ENCODE assay signal across 9 mouse cellular contexts in the genomic region with DNA sequence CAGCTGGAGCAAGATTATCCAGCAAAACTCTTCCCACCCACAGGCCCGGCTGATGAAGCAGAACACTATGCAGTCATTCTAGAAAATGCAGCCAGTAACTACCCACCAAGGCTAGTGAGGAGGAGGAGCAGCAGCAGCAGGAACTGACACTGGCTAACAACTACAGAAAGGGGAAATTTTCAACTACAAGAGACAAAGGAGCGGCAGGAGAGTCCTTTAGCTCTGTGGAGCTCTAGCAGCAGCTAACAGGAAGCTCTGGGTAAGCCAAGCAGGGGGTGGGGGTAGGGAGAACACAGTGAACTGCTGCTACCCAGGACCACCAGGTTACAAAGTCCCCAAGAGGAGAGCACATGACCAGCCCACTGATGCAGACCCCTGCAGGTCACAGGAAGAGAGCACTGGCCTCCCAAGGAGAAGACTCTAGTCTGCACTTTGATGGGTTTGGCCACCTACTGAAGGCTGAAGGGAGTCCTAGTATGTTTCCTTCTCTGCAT. TPM values are rescaled to one million over a fixed set of nuclear protein-coding genes. Genes with fewer than 3 reads are reported as not detected.
DNase-seq lines count a peak whose midpoint lies in the region; ATAC-seq and TF ChIP-seq lines count a peak whose summit lies in the region.
"Had no signal": no experiment of that assay in that cellular context is flagged by ENCODE, and none has a peak within 500 bp of the region (broad histone marks: within the 10 kb centered on the region; RNA-seq: fewer than 3 reads in every experiment).

No protein-coding gene starts in this region.

- WGBS in hindbrain, embryonic 13.5 days: 16% methylated on average over 2 of the region's 2 CpGs
- WGBS in neural tube, embryonic 11.5 days: 12% methylated on average over 2 of the region's 2 CpGs

- H3K4me2 ChIP-seq in hindbrain, embryonic 13.5 days: no peak overlapping the region
- no peak overlapping the region for H3K4me2 ChIP-seq in neural tube, embryonic 11.5 days (ENCODE audit: low read depth)

- no peaks in the 10 kb centered on the region for H3K36me3 ChIP-seq in hindbrain, embryonic 13.5 days
- no peaks in the 10 kb centered on the region for H3K36me3 ChIP-seq in neural tube, embryonic 11.5 days (ENCODE audit: control insufficient read depth, insufficient read depth, low read length)

- H3K9ac ChIP-seq in hindbrain, embryonic 13.5 days: 0 out of 2 replicates have a peak overlapping the region, but pooled peaks have one; percentile 11
- no peak overlapping the region for H3K9ac ChIP-seq in neural tube, embryonic 11.5 days (ENCODE audit: low read length)

- intact Hi-C loops in gastrocnemius, adult 2 months (cut with DNase I): no loop called here

- H3K27ac ChIP-seq in gastrocnemius, adult 2 months: peak overlapping the region; percentile 48; the same call in 1 of the 2 replicates
- H3K27ac ChIP-seq in hindbrain, embryonic 13.5 days: peak overlapping the region; percentile 55; the same call in 1 of the 2 replicates
- peak overlapping the region; percentile 0; the same call in 1 of the 2 replicates for H3K27ac ChIP-seq in neural tube, embryonic 11.5 days (ENCODE audit: low read depth, low read length)

- peaks cover 53% of the 10 kb centered on the region for H3K4me1 ChIP-seq in hindbrain, embryonic 13.5 days (replicated peaks)
- peaks cover 15% of the 10 kb centered on the region for H3K4me1 ChIP-seq in neural tube, embryonic 11.5 days (ENCODE audit: control insufficient read depth, insufficient read depth, low read length)

- H3K27me3 ChIP-seq in hindbrain, embryonic 13.5 days: no peaks in the 10 kb centered on the region
- no peaks in the 10 kb centered on the region for H3K27me3 ChIP-seq in neural tube, embryonic 11.5 days (ENCODE audit: control insufficient read depth, insufficient read depth, low read length)

- H3K9me3 ChIP-seq in hindbrain, embryonic 13.5 days: no peaks in the 10 kb centered on the region; the same call in 1 of the 2 replicates
- no peaks in the 10 kb centered on the region for H3K9me3 ChIP-seq in neural tube, embryonic 11.5 days (ENCODE audit: control insufficient read depth, low read length)

- no peak overlapping the region for H3K4me3 ChIP-seq in gastrocnemius, adult 2 months
- no peak overlapping the region for H3K4me3 ChIP-seq in hindbrain, embryonic 13.5 days
- no peak overlapping the region for H3K4me3 ChIP-seq in neural tube, embryonic 11.5 days (ENCODE audit: low read depth, low read length)

- ATAC-seq in hindbrain, embryonic 13.5 days (ENCODE audit: low FRiP score): no peak
- no peak for ATAC-seq in neural tube, embryonic 11.5 days (ENCODE audit: insufficient read depth, low FRiP score, low TSS enrichment)

- DNase-seq in gastrocnemius, adult 2 months: no peak
- no peak for DNase-seq in gastrocnemius, adult 18-20 months (ENCODE audit: low spot score)
- peak; percentile 37 to 41 for DNase-seq in spleen, postnatal 36 days (ENCODE audit: low spot score in 2 of 2)
- no peak for DNase-seq in spleen, postnatal 4 days (ENCODE audit: low spot score in 2 of 2)
- DNase-seq in neural tube, embryonic 11.5 days (ENCODE audit: low spot score): no peak
- DNase-seq in c-Kit-positive CD71-positive TER-119-positive erythroid progenitor cells, embryonic 14.5 days (ENCODE audit: low spot score): no peak
- DNase-seq in adrenal gland, adult (ENCODE audit: inconsistent age in 2 of 2, low spot score in 1 of 2): no peak

- TF ChIP-seq CTCF in gastrocnemius, adult 2 months (IDR thresholded peaks at IDR 0.05): no peak

RNA-seq across cellular contexts. Expression of a gene that starts 21.1 kb away (rescaled TPM):
- total RNA-seq in gastrocnemius, adult 2 months (2021): under 1 TPM; 0.15 to 0.20 TPM
- total RNA-seq in gastrocnemius, adult 18-20 months (2021): under 1 TPM in 1 of 2 experiments, not detected in 1; 0.14 TPM
- polyA plus RNA-seq in hindbrain, embryonic 13.5 days (2015; fragmentation: Nextera tagmentation; extraction: Ambion mirVana): 0.69 and 1.1 TPM in 2 replicates
- 0.58 and 0.70 TPM in 2 replicates for polyA plus RNA-seq in neural tube, embryonic 11.5 days (2014; fragmentation: Nextera tagmentation; extraction: Ambion mirVana)
- total RNA-seq: heart, postnatal 14 days had no signal

RNA-seq across cellular contexts. Expression of a gene that starts 21.5 kb away (rescaled TPM):
- 10 to 100 TPM; 64.3 to 67.9 TPM for total RNA-seq in gastrocnemius, adult 2 months (2021)
- 10 to 100 TPM; 65.0 to 70.0 TPM for total RNA-seq in gastrocnemius, adult 18-20 months (2021)
- 61.5 and 64.7 TPM in 2 replicates for polyA plus RNA-seq in hindbrain, embryonic 13.5 days (2015; fragmentation: Nextera tagmentation; extraction: Ambion mirVana)
- 50.9 and 52.0 TPM in 2 replicates for polyA plus RNA-seq in neural tube, embryonic 11.5 days (2014; fragmentation: Nextera tagmentation; extraction: Ambion mirVana)

RNA-seq across cellular contexts. Expression of a gene that starts 51.2 kb away (rescaled TPM):
- under 1 TPM; 0.31 to 0.36 TPM for total RNA-seq in gastrocnemius, adult 2 months (2021)
- total RNA-seq in gastrocnemius, adult 18-20 months (2021): under 1 TPM; 0.23 to 0.28 TPM
- 0.04 and 0.05 TPM in 2 replicates for polyA plus RNA-seq in hindbrain, embryonic 13.5 days (2015; fragmentation: Nextera tagmentation; extraction: Ambion mirVana)
- not detected in 2 replicates for polyA plus RNA-seq in neural tube, embryonic 11.5 days (2014; fragmentation: Nextera tagmentation; extraction: Ambion mirVana)

Comparison
In these comparisons a context has a peak if more than half of its experiments do, and no peak if none do; other contexts are left out.
1. DNase-seq: peak in spleen, postnatal 36 days (2 of 2); none in gastrocnemius, adult 2 months (single experiment), gastrocnemius, adult 18-20 months (single experiment), spleen, postnatal 4 days (0 of 2), neural tube, embryonic 11.5 days (single experiment), c-Kit-positive CD71-positive TER-119-positive erythroid progenitor cells, embryonic 14.5 days (single experiment) and adrenal gland, adult (0 of 2).
2. H3K27ac ChIP-seq: peak in every context shown above with its lines; median percentile 55 in hindbrain, embryonic 13.5 days; 48 in gastrocnemius, adult 2 months; 0 in neural tube, embryonic 11.5 days.